Mouse (Mus musculus): ENCODE measurements around the gene Tagln. TPM values are rescaled to one million over a fixed set of nuclear protein-coding genes. Genes with fewer than 3 reads are reported as not detected.

The Tagln gene
- polyA plus RNA-seq, 1 experiment from 2014 or later, result 10.1 TPM

DNA sequence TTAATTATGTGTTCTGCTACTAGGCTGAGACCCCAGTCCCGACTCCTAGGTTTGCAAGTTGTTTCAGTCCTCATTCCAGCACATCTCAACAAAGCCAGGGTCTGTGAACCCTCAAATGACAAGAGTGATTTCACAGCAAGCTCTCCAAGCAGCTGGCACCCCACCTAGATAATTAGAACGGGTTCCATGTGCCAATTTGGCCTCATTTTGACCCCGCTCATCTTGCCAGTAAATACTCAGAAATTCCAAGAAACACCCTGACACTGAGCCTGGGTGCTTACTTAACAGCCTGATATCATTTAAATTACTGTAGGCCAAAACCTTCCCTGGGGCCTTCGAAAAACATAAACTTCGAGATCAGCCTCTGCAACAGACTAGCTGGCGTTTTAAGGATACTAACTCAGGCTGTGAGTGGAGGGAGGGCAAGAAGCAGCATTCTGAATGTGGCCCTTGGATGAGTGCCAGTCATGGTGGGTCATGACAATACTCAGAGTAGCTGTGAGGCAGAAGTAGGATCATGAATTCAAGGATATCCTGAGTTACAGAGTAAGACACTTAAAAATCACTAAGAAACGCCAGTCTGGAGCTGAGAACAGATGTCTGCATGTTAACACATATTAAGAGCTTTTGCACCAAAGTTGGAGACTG, 22.3 kb upstream of the Tagln start:
- 66% methylated on average over 7 of the region's 7 CpGs for WGBS
- H3K4me3 ChIP-seq, result no peak overlapping the region
- H3K4me1 ChIP-seq, result peaks cover 33% of the 10 kb centered on the region
- H3K36me3 ChIP-seq, result peaks cover 25% of the 10 kb centered on the region
- H3K27me3 ChIP-seq (replicated peaks), result no peaks in the 10 kb centered on the region
- no peak overlapping the region for H3K27ac ChIP-seq
- no peak for ATAC-seq (ENCODE audit: low FRiP score, low read depth)
- H3K4me2 ChIP-seq (replicated peaks), result no peak overlapping the region
- H3K9me3 ChIP-seq, result no peaks in the 10 kb centered on the region
- H3K9ac ChIP-seq, result no peak overlapping the region

DNA sequence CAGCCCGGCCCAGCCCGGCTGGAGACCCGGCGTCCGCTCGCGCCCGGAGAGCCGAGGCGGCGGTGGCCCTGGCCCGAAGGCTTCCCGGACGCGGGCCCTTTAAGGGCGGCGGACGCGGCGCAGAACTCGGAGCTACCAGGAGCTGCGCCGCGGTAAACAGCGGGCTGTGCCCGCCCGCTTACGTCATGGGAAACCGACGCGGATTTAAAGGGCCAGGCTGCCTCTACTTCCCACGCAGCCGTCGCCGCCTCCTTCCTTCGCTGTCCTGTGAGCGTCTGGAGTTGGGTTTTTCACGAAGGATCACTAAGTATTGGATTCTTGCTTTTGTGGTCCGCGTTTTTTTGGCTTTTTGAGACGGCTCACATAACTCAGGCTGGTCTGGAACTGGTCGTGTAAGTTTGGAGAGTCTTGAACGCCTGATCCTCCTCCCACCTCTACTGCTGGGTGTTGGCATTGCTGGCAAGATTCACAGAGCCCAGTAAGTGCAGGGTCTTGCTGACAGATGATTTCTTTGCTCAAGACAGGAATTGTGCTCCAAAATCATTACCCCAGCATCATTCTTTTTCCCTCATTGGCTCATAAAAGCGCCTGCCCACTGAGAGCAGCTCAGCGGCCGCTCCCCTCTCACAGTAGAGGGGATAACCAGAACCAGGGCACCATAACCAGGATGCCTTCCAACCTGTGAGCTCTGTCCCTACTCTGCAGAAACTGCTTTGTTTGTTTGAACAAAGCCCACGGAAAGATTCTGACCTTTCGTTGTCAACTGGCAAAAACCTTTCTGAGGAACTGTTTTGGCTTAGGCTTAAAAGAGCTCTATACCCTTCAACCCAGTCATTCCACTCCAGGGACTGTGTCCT, 19.5 kb upstream of the Tagln start, which contains the start of gene Sidt2:
Gene Sidt2 (minus strand): TSS at position 152 of the 857 bp plus-strand sequence.
- H3K36me3 ChIP-seq, result peaks cover 16% of the 10 kb centered on the region
- H3K9ac ChIP-seq, result peak within 1 kb of the TSS; percentile 94
- H3K9me3 ChIP-seq, result no peaks in the 10 kb centered on the region
- peaks cover 34% of the 10 kb centered on the region for H3K4me1 ChIP-seq
- no peaks in the 10 kb centered on the region for H3K27me3 ChIP-seq (replicated peaks)
- peak within 1 kb of the TSS; percentile 39 for H3K27ac ChIP-seq
- peak within 1 kb of the TSS; percentile 89 for H3K4me3 ChIP-seq
- under 1% methylated on average over 48 of the region's 48 CpGs for WGBS
- ATAC-seq (ENCODE audit: low FRiP score, low read depth), result peak; percentile 98
- H3K4me2 ChIP-seq (replicated peaks), result peak within 1 kb of the TSS; percentile 95

DNA sequence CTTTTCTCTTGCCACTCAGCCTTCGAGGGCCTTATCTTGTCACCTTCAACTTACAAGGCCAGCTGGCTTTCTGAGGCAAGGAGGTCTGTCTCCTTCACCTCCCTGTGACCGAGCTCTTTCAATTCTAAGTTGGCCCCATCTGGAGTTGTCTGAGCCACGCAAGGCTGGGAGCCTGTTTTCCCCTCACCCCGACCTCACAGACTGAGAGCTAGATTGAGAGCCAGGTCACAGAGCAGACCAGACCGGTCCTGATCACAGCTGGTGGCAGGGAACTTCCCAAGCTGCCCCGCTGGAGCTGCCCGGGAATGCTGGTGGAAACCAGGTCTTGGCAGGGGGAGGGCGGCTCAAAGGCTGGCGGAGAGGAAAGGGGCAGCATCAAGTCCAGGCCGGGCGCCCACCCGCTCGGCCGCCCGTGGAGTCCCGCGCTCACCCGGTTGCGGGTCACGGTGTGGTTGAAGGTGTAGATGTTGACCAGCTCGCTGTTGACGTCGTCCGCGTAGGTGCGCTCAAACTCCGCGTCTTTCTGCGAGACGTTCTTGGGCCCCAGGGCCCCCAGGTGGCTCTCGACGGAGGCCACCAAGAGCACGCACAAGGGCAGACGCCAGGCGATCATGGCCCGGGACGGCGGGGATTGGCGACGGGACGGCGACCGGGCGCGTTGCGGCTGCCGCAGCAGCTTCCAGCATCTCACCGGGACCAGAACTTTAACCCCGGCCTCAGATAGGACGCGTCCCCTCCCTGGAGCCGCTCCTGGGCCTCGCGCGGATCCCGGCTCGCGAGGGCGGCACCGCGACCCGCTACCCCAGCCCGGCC, 18.6 kb upstream of the Tagln start:
- peak overlapping the region; percentile 95 for H3K4me2 ChIP-seq (replicated peaks)
- no peaks in the 10 kb centered on the region for H3K27me3 ChIP-seq (replicated peaks)
- no peaks in the 10 kb centered on the region for H3K9me3 ChIP-seq
- ATAC-seq (ENCODE audit: low FRiP score, low read depth), result peak; percentile 39; the same call in 1 of the 2 replicates
- H3K4me3 ChIP-seq, result peak overlapping the region; percentile 89
- H3K9ac ChIP-seq, result peak overlapping the region; percentile 94
- peaks cover 24% of the 10 kb centered on the region for H3K36me3 ChIP-seq
- peaks cover 34% of the 10 kb centered on the region for H3K4me1 ChIP-seq
- 1% methylated on average over 61 of the region's 63 CpGs for WGBS
- H3K27ac ChIP-seq, result peak overlapping the region; percentile 39

DNA sequence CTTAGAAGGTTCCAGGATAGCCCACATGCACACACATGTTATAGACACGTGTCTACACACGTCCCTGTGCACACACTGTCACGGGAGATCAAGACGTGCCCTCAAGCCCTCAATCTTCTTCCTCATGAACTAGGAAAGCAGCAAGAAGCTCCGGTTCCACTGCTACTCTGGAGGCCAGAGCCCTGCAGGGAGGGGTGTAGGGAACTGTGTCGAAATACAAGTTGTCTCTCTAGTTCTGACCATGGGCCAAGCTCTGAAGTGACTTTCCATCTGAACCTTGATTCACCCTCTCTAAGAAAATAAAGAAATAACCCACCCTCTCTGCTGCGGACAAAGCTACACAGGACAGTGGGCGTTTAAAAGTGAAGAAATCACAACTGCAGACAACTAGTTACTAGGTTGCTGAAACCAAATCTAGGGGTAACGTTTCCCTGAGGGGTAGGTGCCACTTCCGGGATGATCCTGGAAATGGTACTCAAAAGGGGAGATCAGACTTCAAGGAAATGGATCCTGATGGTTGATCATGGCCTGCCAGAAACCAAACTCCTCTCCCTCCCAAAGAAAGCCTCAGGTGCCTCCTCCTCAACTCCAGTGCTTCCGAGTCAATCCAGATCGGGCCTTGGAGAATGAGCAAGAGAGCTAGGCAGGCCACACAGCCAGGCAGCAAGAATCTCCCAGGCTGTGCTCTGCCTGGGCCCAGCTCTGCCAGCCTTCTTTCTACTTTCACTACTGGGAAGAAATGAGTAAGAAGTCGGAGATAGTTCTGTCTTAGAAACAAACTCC, 17.8 kb upstream of the Tagln start:
- Histone ChIP-seq H3K4me2 (replicated peaks) (peak overlapping the region; percentile 95), H3K27me3 (replicated peaks) (no peaks in the 10 kb centered on the region), H3K36me3 (peaks cover 30% of the 10 kb centered on the region), H3K4me1 (peaks cover 33% of the 10 kb centered on the region), H3K9ac (peak overlapping the region; percentile 94), H3K9me3 (no peaks in the 10 kb centered on the region), H3K4me3 (peak overlapping the region; percentile 89), H3K27ac (no peak overlapping the region)
- 70% methylated on average over 13 of the region's 13 CpGs for WGBS
- ATAC-seq (ENCODE audit: low FRiP score, low read depth), result no peak

DNA sequence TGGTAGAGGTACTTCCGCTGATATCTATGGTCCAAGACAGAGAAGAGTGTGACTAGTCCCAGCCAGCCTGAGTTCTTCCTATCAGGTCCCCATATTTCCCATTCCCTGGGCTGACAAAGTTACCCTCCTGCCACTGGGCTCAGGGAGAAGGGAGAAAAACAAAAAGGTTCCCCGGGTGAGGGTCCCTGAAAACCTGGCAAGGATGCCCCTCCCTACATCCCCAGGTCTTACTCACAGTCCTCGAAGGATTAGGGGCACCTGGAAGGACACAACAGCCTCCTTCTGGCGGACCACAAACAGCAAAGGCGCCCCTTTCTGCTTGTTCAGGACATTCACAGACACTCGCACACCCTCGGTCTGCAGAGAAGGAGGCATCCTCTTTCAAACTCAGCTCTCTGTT, 17.0 kb upstream of the Tagln start:
- Histone ChIP-seq H3K4me3 (no peak overlapping the region), H3K9me3 (no peaks in the 10 kb centered on the region), H3K4me1 (peaks cover 25% of the 10 kb centered on the region), H3K9ac (peak overlapping the region; percentile 33; the same call in 1 of the 2 replicates), H3K4me2 (replicated peaks) (peak overlapping the region; percentile 95; the same call in 1 of the 2 replicates), H3K27me3 (replicated peaks) (no peaks in the 10 kb centered on the region), H3K27ac (no peak overlapping the region), H3K36me3 (peaks cover 38% of the 10 kb centered on the region)
- 86% methylated on average over 7 of the region's 7 CpGs for WGBS
- no peak for ATAC-seq (ENCODE audit: low FRiP score, low read depth)

DNA sequence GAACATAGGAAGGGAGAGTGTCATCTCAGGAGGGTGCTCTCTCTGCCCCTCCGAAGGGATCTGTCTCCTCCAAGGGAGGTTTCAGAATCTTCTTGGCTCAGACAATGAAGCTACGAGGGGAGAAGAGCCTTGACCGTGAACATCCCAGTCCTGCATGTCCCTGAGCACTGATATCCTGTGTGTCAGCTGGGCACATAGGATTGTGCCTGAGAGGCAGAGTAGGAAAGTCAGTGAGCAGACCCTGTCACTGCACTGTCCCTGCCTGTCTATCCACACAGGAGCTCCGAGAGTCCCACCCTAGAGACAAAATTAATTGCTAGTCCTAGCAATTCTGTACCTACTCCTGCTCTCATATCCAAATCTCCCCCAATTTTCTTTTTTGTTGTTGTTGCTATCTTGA, 16.2 kb upstream of the Tagln start:
- no peaks in the 10 kb centered on the region for H3K9me3 ChIP-seq
- H3K27ac ChIP-seq, result no peak overlapping the region
- 96% methylated on average over 4 of the region's 4 CpGs for WGBS
- H3K4me1 ChIP-seq, result peaks cover 25% of the 10 kb centered on the region
- H3K27me3 ChIP-seq (replicated peaks), result no peaks in the 10 kb centered on the region
- H3K36me3 ChIP-seq, result peaks cover 46% of the 10 kb centered on the region
- no peak overlapping the region for H3K4me2 ChIP-seq (replicated peaks)
- H3K9ac ChIP-seq, result no peak overlapping the region
- ATAC-seq (ENCODE audit: low FRiP score, low read depth), result no peak
- H3K4me3 ChIP-seq, result no peak overlapping the region

DNA sequence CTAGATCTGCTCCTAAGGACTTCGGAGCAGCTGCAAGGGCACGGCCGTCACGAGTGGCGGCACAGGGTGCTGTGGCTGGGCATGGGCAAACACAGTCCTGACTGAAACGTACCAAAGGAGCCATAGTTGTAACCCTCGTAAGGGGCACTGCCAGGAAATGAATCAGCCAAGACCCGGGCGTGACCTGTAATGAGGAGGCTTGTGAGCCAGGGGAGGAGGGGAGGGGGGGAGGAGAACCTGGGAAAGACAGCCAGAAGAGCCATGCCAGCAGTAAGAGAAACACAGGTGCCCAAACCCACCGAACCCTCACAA, 11.0 kb upstream of the Tagln start:
- 87% methylated on average over 10 of the region's 10 CpGs for WGBS
- Histone ChIP-seq H3K4me2 (replicated peaks) (no peak overlapping the region), H3K36me3 (peaks cover 91% of the 10 kb centered on the region), H3K27me3 (replicated peaks) (no peaks in the 10 kb centered on the region), H3K27ac (no peak overlapping the region), H3K9ac (no peak overlapping the region), H3K4me3 (no peak overlapping the region), H3K9me3 (no peaks in the 10 kb centered on the region), H3K4me1 (no peaks in the 10 kb centered on the region)
- ATAC-seq (ENCODE audit: low FRiP score, low read depth), result no peak

DNA sequence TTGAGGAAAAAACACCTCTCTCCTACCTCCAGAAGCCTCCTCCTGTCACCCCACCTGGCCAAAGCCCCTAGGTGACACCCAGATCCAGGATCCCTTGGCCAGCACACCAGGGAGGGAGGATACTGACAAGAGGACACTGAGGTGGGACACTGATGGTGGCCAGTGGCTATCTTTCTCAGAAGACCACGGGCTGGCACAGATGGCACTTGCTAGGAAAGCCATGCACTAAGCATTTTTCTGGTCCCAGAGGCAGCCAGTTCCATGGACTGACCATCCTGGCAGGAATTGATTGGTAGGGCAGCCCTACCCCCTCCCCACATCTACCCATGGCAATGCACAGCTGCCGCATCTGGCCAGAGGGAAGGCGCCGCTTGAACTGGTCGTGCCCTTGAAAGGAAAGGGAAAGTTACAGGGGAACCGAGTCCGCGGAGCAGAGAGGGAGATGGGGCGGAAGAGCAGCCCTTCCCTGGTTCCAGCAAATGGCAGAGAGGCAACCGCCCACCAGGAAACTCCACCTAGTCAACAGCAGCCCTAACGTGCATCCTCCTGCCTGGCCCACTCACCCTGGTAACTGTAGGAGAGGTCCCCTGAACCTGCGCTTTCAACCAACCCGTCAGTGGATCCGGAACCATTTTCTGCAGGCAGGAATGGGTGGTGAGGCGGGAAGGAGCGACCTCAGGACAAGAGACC, 10.5 kb upstream of the Tagln start:
- Histone ChIP-seq H3K9me3 (no peaks in the 10 kb centered on the region), H3K4me1 (no peaks in the 10 kb centered on the region), H3K4me3 (no peak overlapping the region), H3K36me3 (peaks cover 91% of the 10 kb centered on the region), H3K9ac (no peak overlapping the region), H3K27ac (no peak overlapping the region), H3K4me2 (replicated peaks) (no peak overlapping the region), H3K27me3 (replicated peaks) (no peaks in the 10 kb centered on the region)
- WGBS, result 89% methylated on average over 16 of the region's 16 CpGs
- ATAC-seq (ENCODE audit: low FRiP score, low read depth), result no peak

DNA sequence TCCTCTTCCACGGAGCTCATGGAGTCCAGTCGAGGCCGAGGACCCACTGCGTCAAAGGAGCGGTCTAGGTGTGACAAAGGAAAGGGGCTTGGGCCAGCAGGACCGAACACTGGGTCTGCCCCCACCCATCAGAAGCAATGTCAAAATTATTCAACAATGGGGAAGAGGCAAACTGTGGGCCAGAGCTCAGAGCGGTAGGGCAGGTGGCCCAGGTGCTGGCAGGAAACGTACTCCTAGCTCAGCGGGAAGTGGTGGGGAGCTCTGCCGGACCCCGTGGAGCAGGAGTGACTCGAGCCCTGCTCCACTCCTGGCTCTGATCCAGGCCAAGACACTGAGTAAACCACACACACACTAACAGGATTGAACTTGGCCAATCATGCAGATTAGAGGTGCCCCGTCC, 9.9 kb upstream of the Tagln start:
- Histone ChIP-seq H3K4me2 (replicated peaks) (no peak overlapping the region), H3K36me3 (peaks cover 97% of the 10 kb centered on the region), H3K9me3 (no peaks in the 10 kb centered on the region), H3K4me3 (no peak overlapping the region), H3K27me3 (replicated peaks) (no peaks in the 10 kb centered on the region), H3K9ac (no peak overlapping the region), H3K4me1 (no peaks in the 10 kb centered on the region), H3K27ac (no peak overlapping the region)
- 94% methylated on average over 13 of the region's 13 CpGs for WGBS
- ATAC-seq (ENCODE audit: low FRiP score, low read depth), result no peak

DNA sequence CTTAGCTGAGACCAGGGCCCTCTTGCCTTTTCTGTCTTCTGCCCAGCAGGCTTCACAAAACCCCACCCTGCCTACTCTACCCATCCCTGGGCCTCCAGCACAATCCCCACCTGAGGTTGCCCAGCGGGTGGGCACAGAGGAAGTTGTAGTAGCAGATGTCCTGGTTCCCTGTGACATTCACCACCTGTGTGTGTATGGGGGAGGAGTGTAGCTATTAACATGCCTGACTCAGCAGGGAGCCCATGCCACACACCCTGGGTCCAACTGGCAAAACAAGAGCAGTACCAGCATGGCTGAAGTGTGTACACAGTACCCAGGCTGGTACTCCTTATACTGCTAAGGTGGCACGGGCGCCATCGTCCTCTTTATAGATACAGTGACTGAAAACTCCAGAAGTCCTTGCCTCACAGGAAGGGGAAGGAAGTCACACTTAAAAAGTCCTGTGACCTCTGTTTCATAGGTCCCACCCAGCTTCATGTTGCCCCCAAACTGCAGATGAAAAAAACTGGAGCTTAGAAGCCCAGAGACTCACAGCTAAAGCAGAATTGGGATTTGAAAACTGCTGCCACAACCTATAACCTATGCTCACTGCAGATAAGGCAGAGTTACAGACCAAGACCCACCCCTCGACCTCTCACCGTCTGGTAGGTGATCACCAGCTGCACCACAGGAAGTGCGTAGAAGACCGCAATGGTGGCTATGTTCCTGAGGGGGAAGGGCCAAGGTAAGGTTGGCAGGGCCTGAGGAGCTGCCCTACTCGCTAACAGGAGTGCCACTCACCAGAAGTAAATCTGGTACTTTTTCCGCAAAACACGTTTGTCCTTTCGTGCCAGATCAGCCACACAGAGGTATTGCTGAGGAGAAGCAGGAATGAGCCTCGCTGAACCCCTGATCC, 8.9 kb upstream of the Tagln start:
- Histone ChIP-seq H3K9ac (no peak overlapping the region), H3K4me1 (no peaks in the 10 kb centered on the region), H3K27me3 (replicated peaks) (no peaks in the 10 kb centered on the region), H3K4me3 (no peak overlapping the region), H3K27ac (no peak overlapping the region), H3K9me3 (no peaks in the 10 kb centered on the region), H3K36me3 (peaks cover 90% of the 10 kb centered on the region), H3K4me2 (replicated peaks) (no peak overlapping the region)
- ATAC-seq (ENCODE audit: low FRiP score, low read depth), result no peak
- 86% methylated on average over 13 of the region's 13 CpGs for WGBS
